Mouse (Mus musculus) kidney, adult 18-20 months (tissue): ENCODE measurements at regions not wholly inside any gene's neighbourhood (a gene's known extent, or its start where the extent isn't known, plus 50 kb on each side); places are given as distances from the start of the nearest gene placed in this dataset.
A peak's percentile ranks its signal among the peaks of the same experiment; 100 is the strongest.

Experiments used
- DNase-seq: peaks from one replicate; pipeline ENCODE4 v3.0.0; 2021

DNA sequence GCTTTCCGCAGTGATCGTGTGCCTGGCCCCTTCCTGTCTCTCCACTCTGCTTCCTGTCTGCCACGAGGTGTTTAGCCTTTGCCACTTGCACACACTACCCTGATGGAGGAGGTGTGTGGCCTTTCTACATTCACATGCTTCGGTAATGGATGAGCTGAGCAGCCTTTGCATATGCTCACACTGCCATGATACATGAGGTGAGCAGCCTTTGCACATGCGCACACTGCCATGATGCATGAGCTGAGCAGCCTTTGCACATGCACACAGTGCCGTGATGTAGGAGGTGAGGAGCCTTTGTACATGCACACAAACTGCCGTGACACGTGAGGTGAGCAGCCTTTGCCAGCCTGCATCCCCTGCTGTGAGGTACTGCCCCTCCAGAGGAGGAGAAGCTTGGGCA is 58.3 kb downstream of the Erv3 start:
- no peak for DNase-seq

DNA sequence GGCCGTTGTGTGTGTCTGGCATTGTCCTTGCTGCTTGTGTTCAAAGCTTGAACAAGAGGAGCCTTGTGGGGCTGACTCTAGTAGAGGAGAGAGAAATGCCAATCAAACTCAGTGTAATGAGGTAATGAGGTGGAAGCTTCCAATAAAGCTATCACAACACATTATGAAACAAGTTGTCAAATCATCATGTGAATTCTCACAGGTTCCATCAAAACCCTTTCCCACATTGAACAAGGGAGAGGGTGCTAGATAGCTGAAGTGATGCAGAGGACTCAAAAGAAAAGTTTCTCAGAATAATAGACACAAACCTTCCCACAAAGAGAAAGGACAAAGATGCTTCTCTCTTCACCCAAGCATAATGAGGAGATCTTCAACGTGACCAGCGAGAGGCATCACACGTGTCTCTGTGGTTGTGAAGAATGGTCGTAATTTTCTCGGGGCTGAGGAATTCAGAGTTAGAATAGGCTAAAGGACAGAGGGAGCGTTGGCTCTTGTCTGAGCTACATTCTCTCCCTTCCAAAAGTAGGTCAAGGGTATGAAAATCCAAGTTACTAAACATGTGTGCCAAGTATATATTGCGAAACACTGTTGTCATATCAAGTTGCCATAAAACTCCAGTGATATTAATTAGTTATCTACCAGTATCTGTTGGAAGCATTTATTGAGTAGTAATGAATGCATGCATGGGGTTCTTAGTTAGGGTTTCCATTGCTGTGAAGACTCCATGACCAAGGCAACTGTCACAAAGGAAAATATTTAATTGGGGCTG is 59.2 kb downstream of the Erv3 start:
- no peak for DNase-seq

DNA sequence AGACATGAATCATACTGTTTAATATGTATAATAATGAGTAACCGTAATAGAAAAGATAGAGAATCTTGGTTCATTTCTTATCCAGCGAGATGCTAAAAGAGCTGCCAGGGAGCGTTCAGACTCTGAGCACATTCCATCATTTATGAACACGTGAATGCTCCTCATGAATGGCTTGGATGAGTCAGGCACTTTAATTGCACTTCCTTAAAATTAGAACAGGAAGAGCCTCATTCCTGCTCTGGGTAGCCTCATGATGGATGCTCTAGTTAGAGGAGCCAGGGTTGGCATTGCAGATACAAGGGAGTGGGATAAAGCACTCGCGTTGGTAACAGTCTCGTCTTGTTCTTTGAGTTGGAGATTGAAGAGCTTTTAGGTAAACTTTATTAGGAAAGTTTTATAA is 60.1 kb downstream of the Erv3 start:
- DNase-seq: no peak

DNA sequence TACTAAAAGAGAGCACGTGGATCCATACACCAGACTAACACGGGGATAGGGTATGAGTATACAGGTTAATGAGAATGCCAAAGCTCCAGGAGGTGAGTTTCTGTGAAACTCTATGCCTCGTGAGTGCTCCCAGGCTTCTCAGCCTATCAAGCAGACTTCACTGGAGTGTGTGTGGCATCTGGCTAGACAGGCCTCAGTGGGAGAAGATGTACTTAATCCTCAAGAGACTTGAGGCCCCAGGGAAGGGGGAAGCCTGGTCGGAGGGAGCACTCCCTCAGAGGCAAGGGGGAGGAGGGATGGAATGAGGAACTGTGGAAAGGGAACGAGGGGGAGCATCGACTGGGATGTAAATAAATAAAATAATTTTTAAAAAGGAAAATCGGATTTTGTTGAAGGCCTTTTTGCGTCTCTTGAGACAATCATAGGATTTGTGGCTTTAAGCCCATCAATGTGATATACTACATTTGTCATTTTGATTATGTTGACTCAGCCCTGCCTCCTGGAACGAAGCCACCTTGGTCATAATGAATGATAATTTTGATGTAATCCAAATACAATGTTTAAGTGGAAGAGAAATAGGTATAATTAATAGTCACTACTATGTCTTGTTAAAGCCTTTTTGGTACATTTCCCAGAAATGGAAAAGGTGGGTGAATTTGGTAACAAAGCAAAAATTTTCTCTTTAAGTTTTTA is 62.4 kb downstream of the Erv3 start:
- no peak for DNase-seq

DNA sequence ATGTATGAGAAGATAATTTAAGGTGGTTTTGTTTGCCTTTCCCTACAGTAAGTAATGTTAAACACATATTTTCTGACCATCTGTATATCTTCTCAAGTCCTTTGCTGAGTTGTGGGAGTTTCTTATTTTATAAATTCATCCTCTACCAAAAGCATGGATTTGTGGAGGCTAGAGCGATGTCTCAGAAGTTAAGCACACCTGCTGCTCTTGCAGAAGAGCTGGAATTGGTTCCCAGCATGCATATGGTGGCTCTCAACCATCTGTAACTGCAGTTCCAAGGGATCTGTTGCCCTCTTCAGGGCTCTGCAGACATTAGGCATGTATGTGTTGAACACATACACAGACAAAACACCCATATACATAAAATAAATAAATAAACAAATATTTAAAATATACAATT is 84.2 kb downstream of the Erv3 start:
- DNase-seq: no peak

DNA sequence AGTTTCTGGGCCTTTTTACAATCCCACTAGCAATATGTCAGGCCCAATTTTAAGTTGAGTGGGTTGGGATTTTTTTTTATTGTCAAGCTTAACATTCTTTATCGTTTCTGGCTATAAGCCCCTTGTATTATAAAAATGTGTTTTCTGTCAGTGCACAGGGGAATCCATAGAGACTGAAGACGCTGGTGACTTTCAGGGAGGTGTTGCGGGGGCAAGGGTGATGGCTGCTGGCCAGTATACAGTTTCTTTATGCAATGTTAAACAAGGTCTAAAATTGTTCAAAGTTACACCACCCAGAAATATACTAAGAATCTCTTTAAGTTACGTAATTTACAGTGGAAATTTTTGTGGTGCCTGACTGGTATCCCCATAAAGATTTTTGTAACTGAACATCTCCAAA is 85.9 kb downstream of the Erv3 start:
- no peak for DNase-seq

DNA sequence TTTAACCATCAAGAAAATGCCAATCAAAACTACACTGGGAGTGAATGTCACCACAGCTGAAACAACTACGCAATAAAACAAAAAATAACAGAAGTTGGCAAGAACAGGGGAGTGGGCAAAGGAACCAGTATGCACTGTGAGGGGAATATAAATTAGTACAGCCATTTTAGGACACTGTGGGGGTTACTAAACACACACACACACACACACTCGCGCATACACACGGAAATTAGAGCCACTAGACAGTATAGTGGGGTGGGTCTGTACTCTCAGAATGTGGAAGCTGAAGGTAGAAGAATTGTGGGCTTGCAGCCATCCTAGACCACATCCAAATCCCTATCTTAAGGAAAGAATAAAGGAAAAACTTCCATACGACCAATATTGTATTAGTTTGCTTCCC is 87.4 kb downstream of the Erv3 start:
- no peak for DNase-seq

DNA sequence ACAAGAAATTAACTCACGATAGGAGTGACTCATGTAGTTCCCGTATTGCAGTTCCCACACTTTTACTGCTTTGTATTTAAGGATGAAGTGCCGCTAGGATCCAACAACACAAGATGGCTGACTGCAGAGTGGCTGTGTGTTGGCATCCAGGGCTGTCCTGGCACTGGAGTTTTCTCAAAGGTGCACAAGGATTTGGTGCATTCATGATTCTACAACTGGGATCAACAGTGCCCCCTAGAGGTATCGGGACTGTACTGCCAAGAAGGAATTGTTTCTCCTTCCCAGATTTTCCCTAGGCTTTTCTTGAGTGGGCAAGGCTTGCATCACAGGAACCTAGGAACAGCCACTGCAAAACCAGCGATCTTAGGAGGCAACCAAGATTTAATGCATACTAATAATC is 88.7 kb downstream of the Erv3 start:
- peak; percentile 52 for DNase-seq

DNA sequence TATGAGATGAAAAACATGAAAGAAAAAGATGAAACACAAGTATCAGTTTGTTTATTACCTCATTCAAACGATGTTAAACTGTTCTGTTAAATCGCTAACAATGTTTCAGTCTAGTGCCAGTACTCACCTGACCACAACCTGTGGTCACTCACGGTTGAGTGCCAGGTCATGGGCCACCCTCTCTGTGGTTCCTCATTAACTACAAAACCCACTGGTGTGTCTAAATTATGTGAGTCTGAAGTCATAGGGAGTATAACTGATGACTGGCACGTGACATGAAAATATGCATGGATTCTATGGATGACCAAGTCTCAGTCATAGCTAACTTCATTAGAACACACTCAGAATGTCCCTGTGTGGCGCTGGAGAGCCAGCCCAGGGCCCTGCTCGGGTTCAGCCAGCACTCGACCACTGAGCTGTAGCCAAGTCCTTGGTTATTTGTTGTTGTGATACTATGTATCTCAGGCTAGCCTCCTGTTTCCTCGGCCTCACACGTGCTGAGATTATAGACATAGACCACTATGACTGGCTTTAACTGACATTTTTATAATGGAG is 89.8 kb downstream of the Erv3 start:
- peak; percentile 34 for DNase-seq

DNA sequence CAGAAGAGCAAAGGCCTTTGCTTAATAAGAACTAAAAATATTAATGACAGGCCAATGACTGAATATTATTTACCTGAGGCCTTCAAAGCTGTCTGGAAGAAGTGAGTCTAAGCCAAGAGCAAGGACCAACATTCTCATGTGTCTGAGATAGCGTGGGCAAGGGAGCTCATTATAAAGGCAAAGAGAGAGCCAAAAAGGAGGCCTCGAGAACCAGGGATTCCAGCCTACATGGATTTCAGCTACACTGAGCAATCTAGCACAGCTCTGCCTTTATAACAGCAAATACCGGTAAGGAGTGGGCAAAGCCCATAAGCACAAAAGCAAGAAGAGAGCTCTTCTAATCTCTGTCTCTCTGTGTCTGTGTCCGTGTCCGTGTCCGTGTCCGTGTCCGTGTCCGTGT is 93.0 kb downstream of the Erv3 start:
- DNase-seq: no peak

DNA sequence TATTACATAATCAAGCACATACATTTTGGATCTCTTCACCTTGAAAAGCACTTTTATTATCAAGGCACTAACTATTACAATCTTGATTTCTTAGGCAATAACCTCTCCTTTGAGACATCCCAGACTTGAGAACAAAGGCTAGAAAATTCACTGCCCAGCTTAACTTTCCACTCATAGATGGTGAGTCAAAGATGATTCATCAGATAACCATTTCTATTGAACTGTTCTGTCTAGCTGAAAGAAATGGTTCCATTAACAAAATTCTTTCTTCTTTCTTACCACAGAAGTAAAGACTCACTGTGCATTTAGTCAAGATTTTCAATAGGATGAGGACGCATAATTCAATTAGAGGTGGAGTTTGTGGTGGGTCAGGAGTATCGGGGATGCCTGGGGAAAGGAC is 98.0 kb downstream of the Erv3 start:
- DNase-seq: no peak

DNA sequence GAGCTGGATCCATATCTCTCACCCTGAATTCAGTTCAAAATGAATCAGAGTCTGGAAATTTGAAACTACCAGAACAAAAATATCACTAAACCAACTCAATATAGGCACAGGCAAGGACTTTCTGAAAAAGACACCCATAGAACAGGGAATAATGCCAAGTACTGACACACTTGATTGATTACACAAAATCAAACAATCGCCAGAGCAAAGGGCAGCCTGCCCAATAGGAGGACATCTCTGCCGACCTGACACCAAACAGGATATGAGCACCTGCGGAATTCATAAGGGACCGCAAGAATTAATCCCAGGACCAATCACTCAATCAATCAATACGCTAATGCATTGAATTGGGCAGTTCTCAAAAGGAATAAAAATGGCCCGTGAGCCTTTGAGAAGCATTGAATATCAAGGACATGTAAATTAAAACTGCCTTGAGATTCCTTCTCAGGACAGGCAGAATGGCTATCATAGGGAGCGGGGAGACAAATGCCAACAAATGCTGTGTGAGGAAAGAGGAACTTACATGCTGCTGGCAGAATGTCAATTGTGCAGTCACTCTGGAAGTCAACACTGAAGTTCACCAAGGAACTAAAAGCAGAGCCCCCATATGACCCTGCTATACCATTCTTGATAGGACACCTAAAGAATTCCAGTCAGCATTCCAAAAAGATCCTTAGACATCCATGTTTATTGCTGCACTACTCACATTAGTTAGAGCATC is 102.2 kb downstream of the Erv3 start:
- no peak for DNase-seq

DNA sequence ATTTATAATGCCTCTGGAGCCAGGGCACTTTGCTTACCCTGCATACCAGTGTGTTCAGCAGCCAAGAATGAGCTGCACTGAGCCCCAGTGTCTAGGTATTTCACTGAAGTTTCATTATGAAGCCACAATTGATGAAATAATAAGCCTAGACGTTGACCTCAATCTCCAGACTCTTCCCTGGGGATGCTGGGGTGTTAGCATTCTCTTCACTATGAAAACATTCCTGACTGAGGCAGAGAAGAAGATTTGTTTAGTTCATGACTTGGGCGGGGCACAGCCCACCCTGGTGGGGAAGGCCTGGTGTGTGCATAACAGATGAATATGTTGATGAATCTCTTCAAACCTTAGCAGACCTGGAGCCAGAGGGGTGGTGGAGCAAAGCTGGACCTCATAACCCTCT is 104.4 kb downstream of the Erv3 start:
- DNase-seq: no peak

DNA sequence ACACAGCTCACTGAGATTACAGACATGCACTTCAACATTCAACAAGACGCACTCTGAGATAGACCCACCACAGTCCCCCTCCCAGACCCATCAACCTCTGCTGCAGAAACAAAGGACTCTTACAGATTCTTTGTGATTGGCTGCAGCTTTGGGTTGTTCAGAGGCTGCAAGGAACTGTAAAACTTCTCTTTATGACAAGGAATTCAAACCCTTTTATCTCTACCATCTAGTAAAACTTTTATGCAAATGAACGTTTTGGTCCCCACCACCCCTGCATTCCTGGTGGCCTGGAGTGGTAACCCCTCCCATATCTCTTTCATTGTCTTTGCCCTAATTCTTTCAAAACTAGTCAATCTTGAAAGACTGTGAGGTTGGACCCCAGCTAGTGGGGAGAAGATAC is 106.1 kb downstream of the Erv3 start:
- no peak for DNase-seq

DNA sequence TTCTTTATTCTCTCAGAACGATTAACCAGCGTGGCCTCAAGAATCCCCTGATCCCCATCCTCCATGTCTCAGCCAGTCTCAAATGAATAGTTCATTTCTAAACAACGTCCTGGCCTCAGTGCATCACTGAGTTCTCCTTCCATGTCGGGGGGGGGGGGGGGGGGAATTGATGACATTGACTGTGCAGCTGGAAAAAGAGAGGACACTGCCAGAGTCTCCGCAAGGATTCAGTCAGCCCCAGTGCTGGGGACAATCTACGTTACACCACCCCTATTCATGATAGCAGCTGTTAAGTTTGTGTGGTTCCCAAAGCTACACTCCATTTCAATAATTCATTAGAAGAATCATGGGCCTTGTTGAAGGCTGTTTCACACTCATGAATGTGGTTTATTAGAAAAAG is 108.9 kb downstream of the Erv3 start:
- no peak for DNase-seq

DNA sequence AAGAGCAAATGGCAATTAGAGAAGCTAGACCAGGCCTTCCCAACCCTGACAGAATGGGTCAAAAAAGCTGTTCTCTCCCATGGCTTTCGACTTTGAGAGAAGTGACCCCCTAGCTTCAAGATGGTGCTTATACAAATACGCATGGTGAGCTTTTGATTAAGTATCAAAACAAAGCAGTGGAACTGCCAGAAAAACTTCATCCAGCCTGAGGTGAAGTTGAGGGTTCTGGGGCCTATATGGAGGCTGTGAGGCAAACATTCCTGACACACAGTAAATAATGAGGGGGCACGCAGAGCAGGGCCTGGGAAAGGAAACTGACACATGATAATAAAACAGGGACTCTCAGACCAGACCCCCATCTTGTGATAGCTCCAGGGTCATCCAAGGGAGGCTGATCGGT is 109.3 kb downstream of the Erv3 start:
- DNase-seq: no peak

DNA sequence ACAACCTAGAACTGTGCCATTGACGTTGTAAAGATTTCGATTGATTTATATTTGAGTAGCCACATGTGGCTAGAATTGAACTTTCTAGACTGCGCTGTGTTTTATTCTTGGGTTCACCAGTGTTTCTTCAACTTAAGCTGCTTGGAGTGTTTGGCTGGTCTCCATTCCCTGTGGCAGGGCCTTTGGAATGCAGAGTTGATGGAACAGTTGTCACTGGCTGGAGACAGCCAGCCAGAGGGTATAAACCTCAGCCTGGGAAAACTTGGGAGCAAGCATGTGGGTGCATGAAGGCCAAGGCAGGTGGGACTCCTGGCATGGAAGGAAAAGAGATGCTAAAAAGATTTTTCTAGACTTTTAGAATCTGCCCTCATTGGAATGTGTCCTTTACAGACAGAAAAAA is 109.8 kb downstream of the Erv3 start:
- DNase-seq: peak; percentile 11

DNA sequence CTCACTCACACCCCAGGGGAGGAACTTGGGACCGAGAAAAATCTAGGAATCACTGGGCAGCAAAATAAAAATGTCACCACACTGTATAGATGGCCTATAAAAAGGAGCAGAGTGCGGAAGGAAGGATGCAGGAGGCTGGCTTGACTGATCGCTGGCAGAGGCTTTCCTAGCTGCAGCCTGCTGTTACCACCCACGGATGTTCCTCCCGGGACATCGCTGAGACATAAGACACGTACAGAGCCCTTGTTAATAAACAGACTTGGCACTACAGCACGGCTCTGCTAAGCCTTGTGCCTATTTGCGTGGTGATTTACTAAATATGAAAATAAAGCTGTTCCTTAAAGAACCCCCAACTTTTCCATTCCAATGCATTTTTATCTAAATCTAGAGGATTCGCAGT is 110.8 kb downstream of the Erv3 start:
- DNase-seq: no peak

DNA sequence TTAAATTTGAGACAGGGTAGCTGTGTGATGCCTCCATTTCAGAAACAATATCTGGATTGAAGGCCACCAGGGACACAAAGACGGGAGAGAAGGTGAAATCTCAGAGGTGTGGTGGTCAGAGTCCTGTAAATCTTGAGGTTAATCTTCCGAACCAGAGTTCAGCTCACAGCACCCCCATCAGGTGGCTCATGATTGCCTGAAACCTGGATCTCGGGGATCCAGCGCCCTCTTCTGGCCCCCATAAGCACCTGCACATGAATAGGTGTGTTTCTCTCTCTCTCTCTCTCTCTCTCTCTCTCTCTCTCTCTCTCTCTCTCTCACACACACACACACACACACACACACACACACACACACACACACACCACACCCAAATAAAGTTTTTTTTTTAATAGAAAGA is 111.8 kb downstream of the Erv3 start:
- no peak for DNase-seq

DNA sequence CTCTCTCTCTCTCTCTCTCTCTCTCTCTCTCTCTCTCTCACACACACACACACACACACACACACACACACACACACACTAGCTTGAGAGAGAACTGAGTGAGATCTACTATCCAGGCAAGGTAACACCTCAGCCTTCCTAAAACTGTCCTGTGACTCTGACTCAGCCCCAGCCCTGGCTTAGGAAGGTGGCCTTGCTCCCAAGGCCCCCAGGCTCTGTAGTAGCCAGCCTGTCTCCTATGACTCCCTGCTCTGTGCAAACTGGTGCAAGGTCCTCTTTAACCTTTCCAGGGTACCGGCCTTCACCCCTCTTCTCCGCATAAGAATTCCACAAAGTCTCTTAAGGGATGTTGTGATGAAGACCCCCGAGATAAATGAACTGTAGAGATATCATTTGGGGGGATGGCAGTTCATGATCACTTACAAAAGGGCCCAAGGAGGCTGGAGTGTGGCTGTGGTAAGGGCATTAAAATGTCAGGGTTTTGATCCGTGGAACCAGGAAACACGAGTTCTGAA is 114.1 kb downstream of the Erv3 start:
- no peak for DNase-seq

DNA sequence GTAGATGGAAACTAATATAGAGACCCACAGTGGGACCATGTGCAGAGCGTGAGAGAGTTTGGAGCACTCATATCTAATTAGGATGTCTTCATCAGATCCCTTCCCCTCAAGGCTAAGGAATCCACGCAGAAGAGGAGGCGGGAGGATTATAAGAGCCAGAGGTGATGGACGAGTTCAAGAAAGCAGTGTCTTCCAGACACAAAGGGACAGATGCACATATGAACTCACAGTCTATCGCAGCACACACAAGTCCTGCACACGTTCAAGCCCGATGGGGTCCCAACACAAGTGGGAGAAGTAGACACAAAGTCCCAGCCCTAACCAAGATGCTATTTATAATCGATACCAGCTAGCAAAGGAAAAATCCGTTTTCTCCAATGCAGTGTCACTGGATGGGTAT is 114.6 kb downstream of the Erv3 start:
- DNase-seq: no peak

DNA sequence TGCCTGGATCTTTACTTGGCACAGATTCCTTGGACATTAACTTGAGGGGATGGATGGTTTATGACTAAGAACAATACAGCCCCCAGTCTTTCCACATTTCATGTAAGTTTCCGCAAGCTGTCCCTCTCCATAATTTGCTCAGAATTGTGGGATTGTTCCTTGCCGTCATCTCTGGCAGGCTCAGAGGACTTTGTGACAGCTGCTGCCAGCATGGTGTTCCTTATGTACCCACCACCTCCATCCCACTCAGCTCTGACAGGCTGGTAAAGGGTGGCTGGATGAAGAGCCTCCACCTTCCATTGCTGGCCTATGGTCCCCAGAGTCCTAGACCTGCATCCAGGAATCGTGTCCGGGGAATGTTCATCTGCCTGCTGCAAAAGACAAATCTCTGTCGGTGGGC is 119.1 kb downstream of the Erv3 start:
- no peak for DNase-seq

DNA sequence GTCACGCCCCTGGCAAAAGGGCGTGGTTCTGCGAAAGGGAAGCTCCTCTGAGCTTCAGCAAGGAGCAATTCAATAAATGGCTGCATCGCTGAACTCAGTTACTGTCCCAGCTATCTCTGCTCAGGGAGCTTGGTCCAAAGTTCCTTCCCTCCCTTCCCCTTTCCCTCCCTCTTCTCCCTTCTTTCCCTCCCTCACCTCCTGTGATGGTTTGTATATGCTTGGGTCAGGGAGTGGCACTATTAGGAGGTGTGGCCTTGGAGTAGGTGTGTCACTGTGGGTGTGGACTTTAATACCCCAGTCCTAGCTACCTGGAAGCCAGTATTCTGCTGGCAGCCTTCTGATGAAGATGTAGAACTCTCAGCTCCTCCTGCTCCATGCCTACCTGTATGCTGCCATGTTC is 120.5 kb downstream of the Erv3 start:
- no peak for DNase-seq
